Mouse (Mus musculus): ENCODE measurements around the gene C8a.

Gene C8a

DNA sequence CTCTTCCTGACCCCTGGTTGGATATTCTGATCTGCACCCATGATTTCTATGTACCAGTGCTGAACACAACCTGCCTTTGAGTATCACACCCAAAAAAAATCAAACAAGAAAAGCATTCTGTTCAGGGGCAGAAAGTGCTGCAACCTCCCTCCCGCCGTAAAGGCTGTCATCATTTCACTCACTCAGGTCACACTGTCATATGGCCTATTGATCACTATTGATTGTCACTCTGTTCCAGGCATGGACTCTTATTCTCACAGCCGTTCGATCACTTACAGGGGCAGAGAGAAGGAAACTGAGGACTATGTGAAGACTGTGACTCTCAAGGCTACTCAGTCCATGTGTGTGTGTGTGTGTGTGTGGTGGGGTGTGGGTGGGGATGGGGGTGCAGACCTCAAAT, 108.0 kb downstream of the C8a start:
- no peak for DNase-seq (ENCODE audit: low read depth)

DNA sequence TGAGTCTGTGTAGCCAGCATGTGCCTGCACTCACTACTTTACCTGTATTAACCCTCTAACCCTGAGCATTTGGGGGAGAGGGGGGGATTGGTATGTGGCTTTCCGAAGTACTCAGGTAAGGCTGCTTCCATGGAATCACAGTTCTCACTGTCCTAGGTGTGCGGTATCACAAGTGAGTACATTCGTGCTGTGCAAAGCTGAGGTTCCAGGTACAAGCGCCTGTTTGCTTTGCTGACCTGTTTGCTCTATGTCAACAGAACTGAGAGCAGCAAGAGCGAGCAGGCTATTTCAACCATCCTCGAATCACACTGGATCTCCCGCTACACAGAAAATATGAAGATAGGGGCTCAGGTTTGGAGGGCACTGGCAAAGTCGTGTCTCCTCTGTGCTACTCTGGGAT, 110.1 kb downstream of the C8a start, which contains the start of gene C8b:
Gene C8b (plus strand): TSS at position 253 of the 400 bp plus-strand sequence.
- DNase-seq (ENCODE audit: low read depth), result no peak

Measured in c-Kit-positive CD71-positive TER-119-negative erythroid progenitor cells, embryonic 14.5 days (primary cell).